Mouse (Mus musculus) midbrain, embryonic 12.5 days (tissue): ENCODE data around the gene Podxl. TPM values are rescaled to one million over a fixed set of nuclear protein-coding genes. Genes with fewer than 3 reads are reported as not detected.

Experiments
- ATAC-seq: fragments of 200-750 bp; cut with Nextera tagmentation; 2 replicates; pipeline ENCODE4 v1.8.0; 2017; ENCODE audit warnings: low read depth, moderate TSS enrichment, moderate library complexity; ENCODE audit not compliant: low FRiP score
- H3K27ac ChIP-seq: fragments of 300-500 bp; sonication (generic); replicated peaks from 2 replicates; pipeline ENCODE4 v1.5.1; 2016; ENCODE audit warnings: mild to moderate bottlenecking
- H3K27me3 ChIP-seq: fragments of 300-500 bp; sonication (generic); 2 replicates; pipeline ENCODE4 v1.6.1; 2016; ENCODE audit warnings: mild to moderate bottlenecking
- H3K36me3 ChIP-seq: fragments of 300-500 bp; sonication (generic); 2 replicates; pipeline ENCODE4 v1.6.1; 2016
- H3K4me1 ChIP-seq: fragments of 300-500 bp; sonication (generic); 2 replicates; pipeline ENCODE4 v1.6.1; 2016
- H3K4me2 ChIP-seq: fragments of 300-500 bp; sonication (generic); replicated peaks from 2 replicates; pipeline ENCODE4 v1.6.1; 2016; ENCODE audit warnings: mild to moderate bottlenecking, moderate library complexity
- H3K4me3 ChIP-seq: fragments of 300-500 bp; sonication (generic); 2 replicates; pipeline ENCODE4 v1.5.1; 2016; ENCODE audit warnings: mild to moderate bottlenecking
- H3K9ac ChIP-seq: fragments of 300-500 bp; sonication (generic); replicated peaks from 2 replicates; pipeline ENCODE4 v1.6.1; 2016; ENCODE audit warnings: mild to moderate bottlenecking, moderate library complexity
- H3K9me3 ChIP-seq: fragments of 300-500 bp; sonication (generic); 2 replicates; pipeline ENCODE4 v1.6.1; 2016; ENCODE audit warnings: mild to moderate bottlenecking
- WGBS: fragments of 180-500 bp; shearing (Covaris S2); methylation state at CpG from one replicate; pipeline ENCODE4 v1.1.7; 2016; 5-methylcytosine and 5-hydroxymethylcytosine counted together
- polyA plus RNA-seq: library from polyadenylated mRNA; unstranded; fragments of >200 nt; fragmentation: Nextera tagmentation; extraction: Ambion mirVana; gene quantifications from 2 replicates; pipeline ENCODE4 v1.2.1, GENCODE M21; 2016

The Podxl gene
- polyA plus RNA-seq: 14.4 and 17.3 TPM in 2 replicates

- Histone ChIP-seq H3K27me3 (peaks cover 35% of the 10 kb centered on the region), H3K9me3 (no peaks in the 10 kb centered on the region), H3K27ac (peak within 1 kb of the TSS; percentile 72), H3K4me2 (peak within 1 kb of the TSS; percentile 95), H3K4me1 (peaks cover 58% of the 10 kb centered on the region), H3K9ac (peak within 1 kb of the TSS; percentile 77), H3K36me3 (no peaks in the 10 kb centered on the region), H3K4me3 (peak within 1 kb of the TSS; percentile 75)
- under 1% methylated on average over 58 of the region's 91 CpGs for WGBS
- ATAC-seq: peak; percentile 88
These were observed at the start of gene Podxl for GRCm38 (mm10) chr6:31563235-31564181. Podxl (minus strand) TSS chr6:31563981.

GRCm38 (mm10) chr6:31612560-31613270 is 48.9 kb upstream of the Podxl start:
- H3K9me3 ChIP-seq: no peaks in the 10 kb centered on the region
- H3K4me1 ChIP-seq: no peaks in the 10 kb centered on the region
- no peak overlapping the region for H3K4me2 ChIP-seq
- H3K27ac ChIP-seq: no peak overlapping the region
- H3K36me3 ChIP-seq: no peaks in the 10 kb centered on the region
- 0 out of 2 replicates have a peak, but pooled peaks cover 4% of the 10 kb centered on the region for H3K27me3 ChIP-seq
- H3K9ac ChIP-seq: no peak overlapping the region
- no peak for ATAC-seq
- H3K4me3 ChIP-seq: no peak overlapping the region
- WGBS: 88% methylated on average over 17 of the region's 17 CpGs

GRCm38 (mm10) chr6:31606429-31606828 is 42.6 kb upstream of the Podxl start:
- H3K27ac ChIP-seq: no peak overlapping the region
- no peak overlapping the region for H3K9ac ChIP-seq
- 94% methylated on average over 4 of the region's 4 CpGs for WGBS
- no peaks in the 10 kb centered on the region for H3K27me3 ChIP-seq
- H3K9me3 ChIP-seq: no peaks in the 10 kb centered on the region
- H3K36me3 ChIP-seq: no peaks in the 10 kb centered on the region
- H3K4me3 ChIP-seq: no peak overlapping the region
- no peak for ATAC-seq
- H3K4me2 ChIP-seq: no peak overlapping the region
- peaks cover under 1% of the 10 kb centered on the region for H3K4me1 ChIP-seq

GRCm38 (mm10) chr6:31604629-31605265 is 41.0 kb upstream of the Podxl start:
- no peaks in the 10 kb centered on the region for H3K27me3 ChIP-seq
- no peaks in the 10 kb centered on the region for H3K36me3 ChIP-seq
- no peak for ATAC-seq
- H3K4me1 ChIP-seq: peaks cover 18% of the 10 kb centered on the region
- no peak overlapping the region for H3K4me3 ChIP-seq
- 90% methylated on average over 7 of the region's 7 CpGs for WGBS
- H3K4me2 ChIP-seq: no peak overlapping the region
- H3K9me3 ChIP-seq: no peaks in the 10 kb centered on the region
- no peak overlapping the region for H3K9ac ChIP-seq
- no peak overlapping the region for H3K27ac ChIP-seq

GRCm38 (mm10) chr6:31602489-31602888 is 38.7 kb upstream of the Podxl start:
- WGBS: 91% methylated on average over 4 of the region's 4 CpGs
- H3K9me3 ChIP-seq: no peaks in the 10 kb centered on the region
- no peaks in the 10 kb centered on the region for H3K36me3 ChIP-seq
- no peak for ATAC-seq
- H3K4me1 ChIP-seq: peaks cover 26% of the 10 kb centered on the region
- no peak overlapping the region for H3K9ac ChIP-seq
- H3K4me3 ChIP-seq: no peak overlapping the region
- H3K27ac ChIP-seq: no peak overlapping the region
- no peaks in the 10 kb centered on the region for H3K27me3 ChIP-seq
- no peak overlapping the region for H3K4me2 ChIP-seq

GRCm38 (mm10) chr6:31601131-31601530 is 37.4 kb upstream of the Podxl start:
- Histone ChIP-seq H3K27ac (no peak overlapping the region), H3K9ac (no peak overlapping the region), H3K4me3 (no peak overlapping the region), H3K9me3 (no peaks in the 10 kb centered on the region), H3K4me2 (no peak overlapping the region), H3K4me1 (peaks cover 39% of the 10 kb centered on the region), H3K27me3 (no peaks in the 10 kb centered on the region), H3K36me3 (no peaks in the 10 kb centered on the region)
- WGBS: 13% methylated on average over 3 of the region's 3 CpGs
- ATAC-seq: no peak

GRCm38 (mm10) chr6:31599863-31600262 is 36.1 kb upstream of the Podxl start:
- H3K9me3 ChIP-seq: no peaks in the 10 kb centered on the region
- no peak for ATAC-seq
- no peak overlapping the region for H3K9ac ChIP-seq
- H3K4me3 ChIP-seq: no peak overlapping the region
- WGBS: 28% methylated on average over 3 of the region's 3 CpGs
- no peaks in the 10 kb centered on the region for H3K27me3 ChIP-seq
- no peak overlapping the region for H3K4me2 ChIP-seq
- no peak overlapping the region for H3K27ac ChIP-seq
- no peaks in the 10 kb centered on the region for H3K36me3 ChIP-seq
- H3K4me1 ChIP-seq: peaks cover 41% of the 10 kb centered on the region

- 75% methylated on average over 6 of the region's 6 CpGs for WGBS
- no peak for ATAC-seq
- Histone ChIP-seq H3K27me3 (no peaks in the 10 kb centered on the region), H3K9ac (no peak overlapping the region), H3K36me3 (no peaks in the 10 kb centered on the region), H3K9me3 (no peaks in the 10 kb centered on the region), H3K4me1 (peaks cover 41% of the 10 kb centered on the region), H3K27ac (no peak overlapping the region), H3K4me2 (no peak overlapping the region), H3K4me3 (no peak overlapping the region)
These were observed 34.6 kb upstream of the Podxl start for GRCm38 (mm10) chr6:31598349-31598911.

- ATAC-seq: no peak
- 10% methylated on average over 4 of the region's 4 CpGs for WGBS
- Histone ChIP-seq H3K27ac (peak overlapping the region; percentile 90), H3K27me3 (no peaks in the 10 kb centered on the region), H3K4me3 (no peak overlapping the region), H3K4me2 (peak overlapping the region; percentile 39), H3K36me3 (no peaks in the 10 kb centered on the region), H3K4me1 (peaks cover 41% of the 10 kb centered on the region), H3K9me3 (no peaks in the 10 kb centered on the region), H3K9ac (no peak overlapping the region)
These were observed 33.3 kb upstream of the Podxl start for GRCm38 (mm10) chr6:31597136-31597460.

GRCm38 (mm10) chr6:31596346-31597135 is 32.8 kb upstream of the Podxl start:
- ATAC-seq: peak; percentile 86
- Histone ChIP-seq H3K9ac (0 out of 2 replicates have a peak overlapping the region, but pooled peaks have one; percentile 4), H3K36me3 (no peaks in the 10 kb centered on the region), H3K27me3 (no peaks in the 10 kb centered on the region), H3K9me3 (no peaks in the 10 kb centered on the region), H3K27ac (peak overlapping the region; percentile 90), H3K4me1 (peaks cover 41% of the 10 kb centered on the region), H3K4me3 (no peak overlapping the region), H3K4me2 (peak overlapping the region; percentile 39)
- 6% methylated on average over 20 of the region's 20 CpGs for WGBS

GRCm38 (mm10) chr6:31592579-31593238 is 28.9 kb upstream of the Podxl start:
- Histone ChIP-seq H3K4me2 (no peak overlapping the region), H3K36me3 (no peaks in the 10 kb centered on the region), H3K9ac (no peak overlapping the region), H3K4me1 (peaks cover 18% of the 10 kb centered on the region), H3K27ac (no peak overlapping the region), H3K27me3 (no peaks in the 10 kb centered on the region), H3K9me3 (no peaks in the 10 kb centered on the region), H3K4me3 (no peak overlapping the region)
- WGBS: 76% methylated on average over 1 of the region's 1 CpGs
- no peak for ATAC-seq
